Mouse (Mus musculus): ENCODE measurements around the gene Pik3c2b.
A peak's percentile ranks its signal among the peaks of the same experiment; 100 is the strongest.
"Not testable (repeated sequence)": the region's sequence is repeated elsewhere in the genome, so short reads cannot be mapped to it uniquely, and the experiment has no call there.

Gene Pik3c2b

DNA sequence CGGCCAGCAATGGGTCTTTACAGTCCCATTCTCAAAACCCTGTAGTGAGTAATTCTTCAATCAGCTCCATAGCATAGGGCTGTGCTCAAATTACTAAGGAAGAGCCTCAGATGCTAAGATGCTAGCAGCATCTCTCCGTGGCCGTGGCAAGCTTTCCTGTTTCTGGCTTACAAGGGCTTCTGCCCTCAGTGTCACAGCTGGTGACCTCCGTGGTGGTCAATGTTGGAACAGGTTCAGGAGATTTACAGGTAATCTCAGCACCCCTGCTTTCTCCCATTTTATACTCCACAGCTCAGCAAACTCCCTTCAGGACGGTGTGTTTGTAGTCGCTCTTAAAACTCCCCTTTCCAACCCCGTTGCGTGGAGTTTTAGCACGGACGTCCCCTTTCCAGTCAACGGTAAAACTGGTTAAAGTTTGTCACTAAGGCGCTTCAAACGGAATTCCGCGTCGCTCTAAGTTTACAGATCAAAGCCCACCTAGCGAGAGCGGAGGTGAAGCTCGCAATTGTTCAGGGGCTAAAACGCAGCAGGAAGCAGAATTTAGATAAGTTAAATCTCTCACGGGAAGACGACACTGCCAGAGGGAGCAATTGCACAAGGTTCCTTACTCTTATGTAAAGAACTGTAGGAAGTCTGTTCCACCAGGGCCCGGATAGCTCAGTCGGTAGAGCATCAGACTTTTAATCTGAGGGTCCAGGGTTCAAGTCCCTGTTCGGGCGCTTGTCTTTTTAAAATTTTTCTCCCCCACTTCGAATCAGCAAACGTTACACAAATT is 12.0 kb upstream of the Pik3c2b start:
- peak in 1 of 2 experiments; percentile 53 for DNase-seq

DNA sequence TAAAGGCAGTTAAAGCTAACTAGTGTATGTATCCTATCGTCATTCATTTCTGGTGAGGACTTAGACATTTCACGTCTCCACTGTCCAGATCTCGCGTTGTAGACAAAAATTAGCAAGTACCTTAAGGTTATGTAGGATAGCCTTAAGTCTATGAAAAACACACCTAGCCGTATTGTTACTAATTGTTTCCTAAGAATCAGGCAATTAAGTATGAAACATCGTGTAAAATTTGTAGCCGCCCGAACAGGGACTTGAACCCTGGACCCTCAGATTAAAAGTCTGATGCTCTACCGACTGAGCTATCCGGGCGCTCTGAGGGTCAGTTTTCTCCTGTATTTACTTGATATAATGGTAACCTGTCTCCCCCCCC is 11.4 kb upstream of the Pik3c2b start:
- peak in 1 of 2 experiments; percentile 40 for DNase-seq

DNA sequence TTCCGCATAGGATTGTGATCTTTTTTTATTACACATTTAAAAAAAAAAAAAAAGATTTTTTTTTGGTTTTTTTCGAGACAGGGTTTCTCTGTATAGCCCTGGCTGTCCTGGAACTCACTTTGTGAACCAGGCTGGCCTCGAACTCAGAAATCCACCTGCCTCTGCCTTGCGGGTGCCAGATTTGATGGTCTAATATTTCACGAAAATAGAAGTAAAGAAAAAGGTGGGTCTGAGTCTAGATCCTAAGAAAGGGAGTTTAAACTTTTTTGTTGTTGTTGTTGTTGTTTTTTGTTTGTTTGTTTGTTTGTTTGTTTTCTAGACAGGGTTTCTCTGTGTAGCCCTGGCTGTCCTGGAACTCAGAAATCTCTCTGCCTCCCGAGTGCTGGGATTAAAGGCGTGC is 10.8 kb upstream of the Pik3c2b start:
- DNase-seq: not testable (repeated sequence)

DNA sequence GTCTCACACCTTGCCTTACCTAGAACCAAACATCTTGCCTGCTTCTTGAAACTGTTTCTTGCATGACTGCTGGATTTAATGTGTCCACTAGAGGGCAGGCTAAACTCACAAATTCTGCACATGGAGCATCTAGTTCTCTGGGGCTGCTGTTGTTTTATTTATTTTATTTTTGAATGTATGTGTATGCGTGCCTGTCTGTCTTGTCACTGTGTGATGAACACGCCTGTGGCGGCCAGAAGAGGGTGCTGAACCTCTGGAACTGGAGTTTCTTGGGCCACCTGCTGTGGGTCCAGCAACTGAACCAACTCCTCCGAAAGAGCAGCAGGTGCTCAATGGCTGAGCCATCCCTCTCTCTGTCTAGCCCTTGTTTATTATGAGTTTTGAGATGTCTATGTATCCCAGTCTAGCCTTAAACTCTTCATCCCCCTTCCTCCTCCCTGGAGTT is 5.9 kb upstream of the Pik3c2b start:
- DNase-seq: peak; percentile 31 to 35

DNA sequence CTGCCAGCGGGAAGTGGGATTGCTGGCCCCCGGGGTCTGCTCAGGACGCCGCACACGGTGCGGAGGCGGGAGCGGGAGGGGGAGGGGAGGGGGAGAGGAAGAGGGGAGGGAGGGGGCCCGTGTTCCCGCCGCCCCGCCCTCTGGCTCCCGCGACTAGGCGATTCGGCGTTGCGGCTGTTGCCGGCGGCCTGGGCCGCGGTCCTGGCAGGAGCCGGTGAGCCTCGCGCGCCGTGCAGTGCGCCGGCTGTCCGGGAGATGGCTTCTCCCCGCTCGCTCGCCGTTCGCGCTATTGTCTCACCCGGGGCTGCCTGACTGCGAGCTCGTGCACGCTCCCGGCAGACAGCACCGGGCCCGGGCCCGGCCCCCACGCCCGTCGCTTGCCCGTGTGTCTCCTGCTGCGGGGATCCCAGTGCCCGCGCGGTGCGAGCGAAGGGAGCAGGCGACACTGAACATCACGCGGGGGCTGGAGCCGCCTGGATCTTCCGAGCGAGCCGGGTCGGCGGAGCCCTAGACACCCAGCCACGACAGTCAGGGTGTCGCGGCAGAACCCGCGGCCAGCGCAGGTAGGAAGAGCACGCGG is 484 bp downstream of the Pik3c2b start:
- peak; percentile 66 to 73 for DNase-seq

DNA sequence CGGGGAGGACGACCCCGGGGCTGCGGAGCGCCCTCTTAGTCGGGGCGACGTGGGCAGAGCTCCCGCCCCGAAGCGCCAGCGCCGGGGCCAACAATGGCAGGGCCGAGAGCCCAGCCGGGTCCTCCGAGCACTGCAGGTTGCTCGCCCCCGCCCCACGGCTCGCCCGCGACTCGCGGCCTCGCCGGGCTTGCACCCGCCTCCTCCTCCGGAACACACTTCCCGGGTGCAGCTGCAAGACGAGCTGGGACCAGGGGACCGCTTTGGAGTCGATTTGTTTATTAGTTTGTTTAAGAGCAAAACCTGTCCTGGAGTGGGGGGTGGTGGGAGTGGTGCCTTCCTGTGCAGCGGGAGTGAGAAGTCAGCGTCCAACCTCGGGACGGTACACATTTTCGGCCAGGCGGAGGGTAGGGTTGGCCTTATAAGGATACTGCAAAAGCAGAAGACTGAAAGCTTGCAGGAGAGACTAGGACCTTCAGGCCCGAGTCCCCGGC is 1.0 kb downstream of the Pik3c2b start:
- peak; percentile 26 to 57 for DNase-seq

DNA sequence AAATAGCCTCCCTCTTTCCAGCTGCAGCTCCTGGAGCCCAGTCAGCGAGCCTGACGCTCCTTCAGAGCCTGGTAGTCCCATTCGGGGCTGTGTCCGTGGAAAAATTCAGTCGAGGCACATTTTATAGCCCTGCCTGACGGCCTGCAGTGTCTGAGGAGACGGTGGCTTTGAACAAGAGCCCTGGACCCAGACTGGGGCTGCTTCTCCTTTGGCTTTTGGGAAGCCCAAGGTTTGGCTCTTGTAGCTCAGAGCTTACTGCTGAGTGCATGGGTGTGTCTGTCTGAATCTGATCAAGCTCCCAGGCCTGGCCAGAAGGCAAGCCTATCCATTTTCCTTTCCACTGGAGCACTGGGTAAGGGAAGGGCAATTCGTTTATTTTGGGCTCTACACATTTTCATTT is 2.1 kb downstream of the Pik3c2b start:
- DNase-seq: no peak

DNA sequence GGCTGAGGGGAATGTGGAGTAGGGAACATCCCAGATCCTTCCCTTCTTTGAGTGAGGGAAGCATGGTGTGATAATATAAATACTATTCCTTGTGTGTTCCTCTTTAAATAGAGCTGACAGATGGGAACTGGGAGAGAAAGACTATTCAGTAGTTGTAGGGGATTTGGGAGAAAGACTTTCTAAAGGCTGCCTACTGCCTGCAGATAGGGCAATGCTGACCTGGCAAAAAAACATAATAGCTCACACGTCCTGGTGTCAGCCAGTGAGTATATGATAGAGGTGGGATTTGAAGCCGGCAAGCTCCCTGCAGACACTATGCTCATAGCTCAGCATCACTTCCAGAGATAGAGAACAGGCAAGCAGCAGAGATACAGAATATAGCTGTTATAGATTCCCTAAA is 3.2 kb downstream of the Pik3c2b start:
- DNase-seq: no peak

DNA sequence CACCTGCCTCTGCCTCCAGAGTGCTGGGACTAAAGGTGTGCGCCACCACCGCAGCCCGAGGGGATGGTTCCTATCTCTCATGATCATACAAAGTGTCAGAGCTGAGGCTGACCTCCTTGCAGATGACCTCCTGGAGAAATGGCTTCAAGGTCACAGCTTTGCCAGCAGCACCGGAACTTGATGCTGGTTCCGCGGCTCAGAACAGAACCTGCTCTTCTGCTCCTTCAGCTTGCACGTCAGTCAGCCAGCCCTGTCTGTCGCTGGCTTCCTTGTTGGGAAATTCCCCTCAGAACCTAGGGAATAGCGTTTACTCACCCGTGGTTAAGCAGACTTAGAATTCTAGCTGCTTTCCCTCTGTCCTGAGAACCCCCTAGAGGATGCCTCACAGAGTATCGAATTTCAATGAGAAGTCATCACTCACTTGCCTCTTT is 4.5 kb downstream of the Pik3c2b start:
- DNase-seq: no peak

DNA sequence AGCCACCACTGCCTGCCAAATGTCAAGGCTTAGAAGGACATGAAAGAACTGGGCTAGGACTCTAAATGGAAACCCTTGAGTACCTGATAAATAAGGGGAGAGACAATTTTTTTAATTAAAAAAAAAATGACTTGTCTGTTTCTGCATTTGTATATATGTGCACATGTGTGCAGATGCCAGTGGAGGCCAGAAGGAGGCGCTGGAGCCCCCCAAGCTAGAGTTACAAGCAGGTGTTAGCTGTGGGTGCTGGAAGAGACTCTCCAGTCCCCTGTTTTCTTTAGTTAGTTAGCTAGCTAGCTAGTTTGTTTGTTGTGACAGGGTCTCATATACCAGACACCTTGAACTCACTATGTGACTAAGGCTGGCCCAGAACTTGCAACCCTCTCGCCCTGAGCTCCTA is 6.4 kb downstream of the Pik3c2b start:
- no peak for DNase-seq

DNA sequence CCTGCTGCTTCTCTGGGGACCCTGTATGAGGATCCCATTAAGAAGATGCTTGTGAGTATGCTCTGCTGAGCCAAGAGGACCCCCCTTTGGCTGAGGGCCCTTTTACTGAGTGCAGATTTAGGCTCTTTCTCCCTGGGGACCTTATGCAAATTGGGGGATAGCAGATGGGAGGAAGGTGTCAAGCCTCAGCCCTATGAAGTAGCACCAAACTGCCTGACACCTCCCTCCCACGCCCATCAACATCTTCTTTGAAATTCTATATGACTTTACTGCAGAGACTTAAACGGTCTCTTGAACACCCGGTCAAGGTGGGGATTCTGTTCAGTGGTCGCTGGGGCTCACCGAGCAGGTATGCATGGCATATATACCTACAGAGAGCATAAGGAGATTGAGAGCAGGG is 7.6 kb downstream of the Pik3c2b start:
- DNase-seq: peak; percentile 37 to 46

DNA sequence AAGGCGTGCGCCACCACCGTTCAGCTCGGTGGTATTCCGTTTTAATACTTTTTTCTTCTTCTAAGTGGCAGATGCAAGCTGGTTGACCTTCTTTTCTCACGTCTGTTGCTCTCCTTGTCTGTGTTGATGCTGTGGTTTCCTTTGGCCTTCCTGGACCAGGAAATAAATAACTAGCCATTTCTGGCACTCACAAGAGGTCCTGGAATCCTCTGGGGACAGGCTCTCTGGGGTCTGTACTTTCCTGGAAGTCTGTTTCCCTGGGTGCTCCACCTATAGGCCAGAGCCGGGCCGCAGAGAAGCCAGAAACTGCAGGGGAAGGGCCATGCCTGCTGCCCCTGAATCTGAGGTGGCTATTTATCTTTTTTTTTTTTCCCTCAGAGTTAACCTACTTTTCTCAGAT is 8.9 kb downstream of the Pik3c2b start:
- DNase-seq: no peak

DNA sequence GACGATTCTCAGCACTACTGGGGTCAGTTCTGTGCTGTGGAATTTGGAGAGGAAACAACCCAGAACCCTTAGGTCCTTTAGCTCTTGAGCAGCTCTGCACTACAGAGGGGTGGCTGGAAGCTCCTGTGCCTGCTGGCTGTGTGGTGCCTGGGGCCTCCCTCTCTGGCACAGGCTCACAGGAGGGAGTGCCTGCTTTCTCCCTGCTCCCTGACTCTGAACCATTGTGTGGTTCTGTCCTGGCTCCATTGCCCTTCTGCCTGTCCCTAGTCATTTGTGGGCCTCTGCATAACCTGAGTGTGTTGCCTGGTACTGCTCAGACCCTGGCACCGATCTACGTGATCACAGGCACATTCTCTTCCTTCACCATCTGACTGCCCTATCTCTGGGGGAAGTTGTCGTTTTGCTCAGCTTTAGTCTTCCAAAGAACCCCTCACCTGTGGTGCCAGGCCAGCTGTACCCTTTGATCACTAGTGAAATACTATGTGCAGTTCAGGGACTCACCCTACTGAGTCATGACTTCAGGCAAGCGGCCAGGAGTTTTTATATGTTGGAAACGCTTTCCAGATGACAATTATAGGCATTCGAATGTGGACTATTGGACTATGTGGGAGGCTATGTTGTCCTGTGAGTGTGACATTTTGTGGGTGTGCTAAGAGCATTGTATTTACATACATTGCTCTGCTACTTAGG is 12.0 kb downstream of the Pik3c2b start:
- DNase-seq: no peak

DNA sequence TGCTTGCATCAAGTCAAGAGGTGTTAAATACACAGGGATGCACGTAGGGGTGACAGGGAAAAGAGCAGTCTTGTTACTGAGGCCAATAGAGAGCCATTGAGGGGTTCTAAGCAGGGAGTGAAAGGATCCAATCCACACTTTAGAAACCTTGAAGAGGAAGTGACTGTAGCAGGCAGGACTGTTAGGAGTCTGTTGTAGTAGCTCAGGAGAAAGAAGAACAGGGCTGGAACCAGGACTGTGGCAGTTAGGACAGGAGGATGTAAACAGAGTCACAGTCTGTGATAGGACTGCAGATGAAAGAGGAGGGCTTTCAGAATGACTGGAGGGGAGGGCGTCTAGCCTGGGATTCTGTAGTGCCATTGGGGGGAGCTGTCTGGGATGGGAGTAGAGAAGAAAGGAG is 14.1 kb downstream of the Pik3c2b start:
- DNase-seq: no peak

DNA sequence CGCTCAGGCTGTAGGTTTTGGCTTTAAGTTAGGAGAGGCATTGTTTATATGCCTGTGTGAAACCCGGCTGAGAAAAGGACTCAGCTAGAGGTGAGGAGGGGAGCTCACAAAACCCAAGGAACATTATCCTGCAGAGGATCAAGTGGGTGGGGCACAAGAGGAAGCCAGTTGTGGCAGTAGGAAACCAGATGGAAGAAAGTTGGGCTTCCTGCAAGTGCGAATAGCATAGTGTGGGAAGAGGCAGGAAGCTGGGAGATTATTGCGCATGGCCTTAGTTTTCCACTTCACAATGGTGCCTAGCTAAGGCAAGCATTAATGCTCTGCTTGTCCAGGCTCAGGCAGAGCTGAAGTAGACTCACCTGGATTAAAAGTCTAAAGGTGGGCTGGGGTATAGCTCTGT is 15.2 kb downstream of the Pik3c2b start:
- no peak for DNase-seq

DNA sequence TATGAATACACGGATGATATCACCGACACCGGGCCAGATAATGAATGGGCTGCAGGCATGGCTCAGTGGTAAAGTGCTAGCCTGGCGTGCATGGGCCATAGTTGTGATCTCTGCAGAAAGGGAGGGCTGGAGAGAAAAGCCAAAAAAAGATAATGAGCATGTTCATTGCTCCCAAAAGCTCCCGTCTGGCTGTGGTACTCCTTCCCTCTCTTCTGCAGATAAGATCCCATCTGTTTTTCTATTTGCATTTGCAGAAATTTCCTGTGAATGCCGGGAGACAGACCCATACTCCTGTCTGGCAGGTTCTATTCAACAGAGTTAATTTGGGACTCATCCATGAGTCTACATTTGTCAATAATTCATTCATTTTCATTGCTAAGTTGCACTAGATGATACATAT is 17.7 kb downstream of the Pik3c2b start:
- DNase-seq: no peak

DNA sequence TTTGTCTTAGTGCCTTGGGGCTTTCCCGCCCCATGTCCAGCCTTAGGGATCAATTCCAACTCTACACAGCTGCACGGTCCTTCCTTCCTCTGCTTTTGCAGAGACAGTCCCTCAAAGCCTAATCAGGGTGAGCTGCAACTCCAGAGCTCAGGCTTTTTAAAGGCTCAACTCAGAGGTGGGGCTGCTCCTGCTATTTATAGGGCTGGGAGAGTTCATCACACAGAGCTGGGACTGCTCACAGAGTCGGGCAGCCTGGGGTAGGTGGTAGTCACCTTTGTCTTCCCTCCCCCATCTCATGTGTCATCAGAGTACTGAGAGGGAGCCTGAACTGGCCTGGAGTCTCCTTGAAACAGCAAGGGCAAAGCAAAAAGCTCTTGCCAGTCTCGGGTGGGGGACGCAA is 22.8 kb downstream of the Pik3c2b start:
- DNase-seq: no peak

DNA sequence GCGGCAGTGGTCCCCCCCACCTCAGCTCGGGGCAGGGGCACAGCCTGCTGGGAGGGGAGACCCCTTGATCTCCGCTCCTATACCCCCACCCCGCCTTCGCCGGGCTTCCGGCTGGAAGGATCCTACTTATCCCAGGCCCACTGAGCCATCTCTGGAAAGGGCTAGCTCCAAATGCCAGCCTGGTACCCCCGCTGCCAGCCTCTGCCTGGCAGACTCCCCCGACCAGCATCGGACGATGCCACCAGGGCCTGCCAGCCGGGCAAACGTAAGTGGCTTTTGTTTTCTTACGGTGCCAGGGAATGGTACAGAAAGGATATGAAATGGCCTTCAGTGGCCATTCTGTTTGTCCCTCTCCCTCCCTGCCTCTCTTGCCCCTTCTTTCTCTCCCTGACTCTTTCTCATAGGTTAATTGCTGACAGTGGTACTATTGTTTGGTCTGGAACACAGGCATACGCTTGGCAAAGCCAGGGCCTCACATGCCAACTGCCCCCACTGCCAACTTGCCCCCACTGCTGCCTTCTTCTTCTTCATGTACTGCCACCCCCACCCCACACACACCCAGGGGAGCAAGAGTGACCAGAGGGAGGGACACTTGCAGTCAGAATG is 23.3 kb downstream of the Pik3c2b start:
- no peak for DNase-seq

DNA sequence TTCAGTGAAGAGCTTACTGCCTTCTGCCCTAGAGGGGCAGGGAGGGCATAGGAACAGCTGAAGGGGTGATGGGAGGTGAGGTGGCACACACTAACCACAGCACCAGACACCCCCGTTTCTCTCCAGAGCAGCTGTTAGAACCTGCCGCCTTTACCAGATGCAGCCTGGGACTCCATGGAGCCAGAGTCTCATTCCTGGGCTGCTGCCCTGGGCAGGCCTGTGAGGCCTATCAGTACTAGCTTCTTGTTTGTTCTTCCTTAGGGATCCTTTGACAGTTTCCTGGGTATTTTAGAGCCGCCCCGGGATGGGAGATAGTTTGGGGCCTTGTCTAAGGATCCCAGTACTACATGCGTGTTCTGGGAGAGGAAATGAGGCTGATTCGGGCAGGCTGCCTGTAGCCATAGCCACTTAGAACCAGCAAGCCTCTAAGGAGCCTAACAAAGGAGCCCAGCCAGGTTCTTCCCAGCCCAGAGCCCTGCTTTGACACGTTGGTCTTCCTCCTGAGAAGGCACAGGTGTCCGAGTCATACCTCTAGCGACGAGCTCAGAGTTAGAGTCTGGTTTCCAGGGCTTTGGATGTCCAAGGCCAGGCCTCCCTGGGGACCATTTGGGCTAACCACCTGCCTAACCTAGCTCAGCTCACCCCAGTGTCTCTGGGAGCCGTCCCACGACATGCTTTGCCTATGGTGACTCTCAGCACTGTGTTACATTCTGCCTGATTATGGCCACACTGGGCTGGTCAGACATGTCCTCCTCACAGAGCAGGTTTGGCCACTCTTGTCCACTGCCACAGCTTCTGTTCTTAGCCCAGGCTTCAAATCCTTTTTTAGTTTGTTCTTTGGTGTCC is 24.0 kb downstream of the Pik3c2b start:
- no peak for DNase-seq

DNA sequence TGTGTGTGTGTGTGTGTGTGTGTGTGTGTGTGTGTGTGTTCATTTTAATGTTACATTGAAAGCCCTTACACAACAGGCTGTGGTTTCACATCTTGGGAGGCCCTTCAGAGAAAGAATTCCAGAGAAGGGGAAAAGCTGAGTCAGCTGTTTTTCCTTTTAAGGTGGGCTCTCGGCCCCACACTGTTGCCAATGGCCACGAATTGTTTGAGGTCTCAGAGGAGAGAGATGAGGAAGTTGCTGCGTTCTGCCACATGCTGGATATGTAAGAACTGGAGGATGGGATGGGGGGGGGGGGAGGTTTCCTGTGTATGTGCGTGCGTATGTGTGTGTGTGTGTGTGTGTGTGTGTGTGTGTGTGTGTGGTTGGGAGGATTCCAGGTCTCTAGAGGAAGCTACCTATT is 24.7 kb downstream of the Pik3c2b start:
- no peak for DNase-seq

DNA sequence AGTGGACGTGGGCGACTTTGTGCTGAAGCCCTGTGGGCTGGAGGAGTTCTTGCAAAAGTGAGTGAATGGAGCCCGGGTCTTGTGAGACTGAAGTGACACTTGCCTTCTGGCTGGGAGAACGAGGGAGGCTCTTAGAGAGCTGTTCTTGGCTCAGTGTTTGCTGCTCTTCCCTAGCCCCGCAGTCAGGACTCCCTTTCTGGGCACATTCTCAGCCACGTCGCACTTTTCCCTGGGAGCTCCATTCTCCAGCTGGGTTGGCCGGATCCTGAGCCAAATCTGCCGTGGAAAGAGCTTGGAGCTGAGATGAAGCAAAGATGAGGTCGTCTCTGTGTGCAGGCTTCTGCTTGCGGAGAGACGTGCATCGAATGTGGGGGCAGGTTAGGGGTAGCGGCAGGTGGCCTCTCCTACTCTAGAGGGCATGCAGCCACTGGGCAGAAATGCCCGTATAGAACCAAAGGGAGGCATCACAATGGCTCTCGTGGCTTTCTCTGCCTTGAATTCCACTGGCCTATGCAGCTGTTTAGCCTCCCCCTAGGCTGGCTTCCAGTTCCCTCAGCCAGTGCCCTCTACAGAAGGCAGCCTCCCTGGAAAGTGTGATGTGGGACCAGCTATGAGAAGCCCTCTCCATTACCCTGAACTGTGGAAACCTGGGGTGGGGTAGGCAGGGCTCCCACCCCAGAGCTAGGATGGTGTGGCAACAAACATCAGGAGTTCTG is 26.4 kb downstream of the Pik3c2b start:
- DNase-seq: no peak

DNA sequence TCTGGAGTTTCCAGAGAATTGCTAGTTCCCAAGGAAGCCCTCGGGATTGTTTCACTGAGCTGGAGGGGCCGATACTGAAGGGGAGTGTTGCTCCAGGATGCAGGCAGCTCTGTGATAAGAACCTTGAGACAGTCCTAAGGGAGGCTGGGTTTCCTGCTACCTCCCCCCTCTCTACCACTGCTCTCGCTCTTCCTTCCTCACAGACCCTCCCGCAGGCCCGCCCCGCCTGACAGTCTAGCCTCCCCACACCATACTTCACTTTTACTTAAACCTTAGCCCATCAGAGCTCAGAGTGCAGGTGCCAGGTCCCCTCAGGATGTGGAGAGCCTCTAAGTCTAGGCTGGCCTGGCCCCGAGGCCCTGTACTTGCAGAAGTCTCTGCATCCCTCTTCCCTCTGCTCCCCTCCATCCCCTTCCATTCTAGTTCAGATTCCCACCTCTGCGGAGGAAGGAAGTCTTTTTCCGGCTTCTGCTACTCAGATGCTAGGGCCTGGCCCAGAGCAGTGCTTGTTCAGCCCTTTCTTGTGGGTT is 27.9 kb downstream of the Pik3c2b start:
- DNase-seq: peak; percentile 53 to 63

Data from spleen, adult 18-20 months (tissue).